Mouse (Mus musculus) midbrain, postnatal 0 days (tissue): Measurements from ENCODE around the gene Trabd. TPM values are rescaled to one million over a fixed set of nuclear protein-coding genes. Genes with fewer than 3 reads are reported as not detected.

Experiments
- ATAC-seq: fragments of 200-750 bp; cut with Nextera tagmentation; 2 replicates; pipeline ENCODE4 v1.8.0; 2017; ENCODE audit warnings: moderate number of reproducible peaks, mild to moderate bottlenecking, moderate TSS enrichment, moderate library complexity; ENCODE audit not compliant: low FRiP score
- DNase-seq: peaks from one replicate; pipeline ENCODE4 v3.0.0-alpha.2; 2015; ENCODE audit warnings: low spot score
- H3K27ac ChIP-seq: fragments of 300-500 bp; sonication (generic); 2 replicates; pipeline ENCODE4 v1.5.1; 2014; ENCODE audit warnings: low read depth, mild to moderate bottlenecking, low read length, mixed read lengths
- H3K27me3 ChIP-seq: fragments of 300-500 bp; sonication (generic); 2 replicates; pipeline ENCODE4 v1.6.1; 2014; ENCODE audit warnings: low read length, control low read depth, mixed read lengths; ENCODE audit not compliant: insufficient read depth
- H3K36me3 ChIP-seq: fragments of 300-500 bp; sonication (generic); 2 replicates; pipeline ENCODE4 v1.6.1; 2014; ENCODE audit warnings: low read length, control low read depth, mixed read lengths; ENCODE audit not compliant: insufficient read depth
- H3K4me1 ChIP-seq: fragments of 300-500 bp; sonication (generic); 2 replicates; pipeline ENCODE4 v1.6.1; 2014; ENCODE audit warnings: mild to moderate bottlenecking, control low read depth, antibody characterized with exemption, low read length, mixed read lengths; ENCODE audit not compliant: insufficient read depth
- H3K4me2 ChIP-seq: fragments of 300-500 bp; sonication (generic); 2 replicates; pipeline ENCODE4 v1.6.1; 2014; ENCODE audit warnings: low read depth, mild to moderate bottlenecking, low read length, mixed read lengths; ENCODE audit not compliant: poor library complexity, severe bottlenecking
- H3K4me3 ChIP-seq: fragments of 300-500 bp; sonication (generic); 2 replicates; pipeline ENCODE4 v1.5.1; 2014; ENCODE audit warnings: low read depth, mild to moderate bottlenecking, low read length, moderate library complexity
- H3K9ac ChIP-seq: fragments of 300-500 bp; sonication (generic); replicated peaks from 2 replicates; pipeline ENCODE4 v1.6.1; 2014; ENCODE audit warnings: mild to moderate bottlenecking, low read length, moderate library complexity, mixed read lengths; ENCODE audit not compliant: poor library complexity, severe bottlenecking
- H3K9me3 ChIP-seq: fragments of 300-500 bp; sonication (generic); 2 replicates; pipeline ENCODE4 v1.6.1; 2016; ENCODE audit warnings: low read length, control low read depth
- CTCF ChIP-seq: IDR thresholded peaks from 2 replicates; pipeline ENCODE4 v1.5.1; 2016; ENCODE audit warnings: antibody characterized with exemption, mild to moderate bottlenecking
- WGBS: fragments of 180-500 bp; shearing (Covaris S2); extraction: QIAGEN DNeasy Blood & Tissue Kit; methylation state at CpG from one replicate; pipeline ENCODE4 v1.1.7; 2014; 5-methylcytosine and 5-hydroxymethylcytosine counted together
- polyA plus RNA-seq: library from polyadenylated mRNA; unstranded; fragments of >200 nt; fragmentation: Nextera tagmentation; extraction: Ambion mirVana; gene quantifications from 2 replicates; pipeline ENCODE4 v1.2.1, GENCODE M21; 2015
- total RNA-seq: library from RNA; depleted of rRNA; stranded (reverse); fragments of >200 nt; gene quantifications from 2 replicates; pipeline ENCODE4 v1.2.3, GENCODE M21; 2014

Trabd gene
- total and polyA plus RNA-seq, 2 experiments from 2014 or later = 21.6 to 48.6 TPM

GRCm38 (mm10) chr15:89092181-89092580 is 17.3 kb downstream of the Trabd start:
- 80% methylated on average over 5 of the region's 5 CpGs for WGBS
- Histone ChIP-seq H3K4me1 (peaks cover 14% of the 10 kb centered on the region; the same call in 1 of the 2 replicates), H3K4me3 (no peak overlapping the region), H3K27me3 (no peaks in the 10 kb centered on the region), H3K9ac (0 out of 2 replicates have a peak overlapping the region, but pooled peaks have one; percentile 13), H3K36me3 (peaks cover 46% of the 10 kb centered on the region), H3K9me3 (no peaks in the 10 kb centered on the region), H3K4me2 (no peak overlapping the region), H3K27ac (no peak overlapping the region)
- no peak for DNase-seq
- no peak for TF ChIP-seq CTCF
- no peak for ATAC-seq

GRCm38 (mm10) chr15:89097450-89097849 is 22.5 kb downstream of the Trabd start:
- Histone ChIP-seq H3K4me2 (no peak overlapping the region), H3K4me3 (no peak overlapping the region), H3K9ac (no peak overlapping the region), H3K36me3 (peaks cover 93% of the 10 kb centered on the region), H3K4me1 (no peaks in the 10 kb centered on the region), H3K27ac (no peak overlapping the region), H3K27me3 (no peaks in the 10 kb centered on the region), H3K9me3 (no peaks in the 10 kb centered on the region)
- 93% methylated on average over 5 of the region's 5 CpGs for WGBS
- DNase-seq = no peak
- no peak for TF ChIP-seq CTCF
- no peak for ATAC-seq

DNA sequence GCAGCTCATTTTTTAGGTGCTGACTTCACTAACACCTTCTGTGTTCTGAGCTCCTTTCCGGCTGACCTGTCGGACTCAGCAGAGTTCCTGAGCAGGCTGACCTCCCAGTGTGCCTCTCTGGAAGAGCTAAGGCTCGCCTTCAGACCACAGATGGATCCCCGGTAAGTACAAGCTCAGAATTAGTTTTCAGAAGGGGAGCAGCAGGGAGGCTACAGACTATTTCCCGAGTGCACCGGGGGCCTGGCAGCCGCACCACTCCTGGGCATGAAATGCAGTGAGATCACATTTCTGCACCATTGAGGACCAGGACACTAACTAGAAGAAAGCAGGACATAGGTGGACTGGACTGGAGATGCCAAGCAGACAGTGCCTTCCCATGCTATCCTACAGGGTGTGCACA is 23.7 kb downstream of the Trabd start:
- WGBS = 87% methylated on average over 7 of the region's 7 CpGs

GRCm38 (mm10) chr15:89100823-89101222 is 25.9 kb downstream of the Trabd start:
- no peak overlapping the region for H3K27ac ChIP-seq
- no peak overlapping the region for H3K4me3 ChIP-seq
- DNase-seq (no peak), ATAC-seq (no peak)
- peaks cover 90% of the 10 kb centered on the region for H3K36me3 ChIP-seq
- TF ChIP-seq CTCF = no peak
- no peaks in the 10 kb centered on the region for H3K27me3 ChIP-seq
- no peak overlapping the region for H3K9ac ChIP-seq
- H3K4me1 ChIP-seq = no peaks in the 10 kb centered on the region
- H3K4me2 ChIP-seq = no peak overlapping the region
- WGBS = 91% methylated on average over 12 of the region's 12 CpGs
- H3K9me3 ChIP-seq = no peaks in the 10 kb centered on the region

More for the DNA sequence above, 23.7 kb downstream of the Trabd start:
- Histone ChIP-seq H3K36me3 (peaks cover 91% of the 10 kb centered on the region), H3K4me2 (no peak overlapping the region), H3K4me1 (no peaks in the 10 kb centered on the region), H3K4me3 (no peak overlapping the region), H3K27ac (no peak overlapping the region), H3K9ac (no peak overlapping the region), H3K27me3 (no peaks in the 10 kb centered on the region), H3K9me3 (no peaks in the 10 kb centered on the region)
- TF ChIP-seq CTCF = no peak
- ATAC-seq (no peak), DNase-seq (no peak)

DNA sequence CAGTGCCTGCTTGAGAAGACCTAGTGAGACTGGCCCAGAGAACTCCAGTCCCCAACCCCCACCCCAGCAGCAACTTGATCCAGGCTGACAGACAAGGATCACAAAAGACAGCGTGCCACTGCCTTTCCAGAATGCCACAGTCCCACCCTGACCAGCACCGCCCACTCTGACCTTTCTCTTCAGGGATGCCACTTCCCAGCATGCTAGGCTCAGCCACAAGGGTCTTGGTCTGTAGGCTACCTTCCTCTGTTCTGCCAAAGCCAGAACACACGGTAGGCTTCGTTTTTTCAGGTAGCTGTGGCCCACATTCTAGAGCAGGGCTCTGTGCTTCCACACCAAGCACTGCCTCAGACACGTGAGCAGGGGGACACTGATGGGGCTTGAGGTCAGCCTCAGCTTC is 27.7 kb downstream of the Trabd start:
- Histone ChIP-seq H3K4me2 (no peak overlapping the region), H3K27ac (no peak overlapping the region), H3K9me3 (no peaks in the 10 kb centered on the region), H3K27me3 (no peaks in the 10 kb centered on the region), H3K4me3 (no peak overlapping the region), H3K36me3 (peaks cover 86% of the 10 kb centered on the region), H3K9ac (no peak overlapping the region), H3K4me1 (no peaks in the 10 kb centered on the region)
- TF ChIP-seq CTCF = no peak
- 51% methylated on average over 5 of the region's 5 CpGs for WGBS
- no peak for DNase-seq
- ATAC-seq = no peak

- H3K4me2 ChIP-seq = no peak overlapping the region
- TF ChIP-seq CTCF = no peak
- no peak overlapping the region for H3K9ac ChIP-seq
- H3K4me1 ChIP-seq = no peaks in the 10 kb centered on the region
- no peaks in the 10 kb centered on the region for H3K9me3 ChIP-seq
- DNase-seq (no peak), ATAC-seq (no peak)
- WGBS = 85% methylated on average over 10 of the region's 10 CpGs
- H3K27ac ChIP-seq = no peak overlapping the region
- peaks cover 88% of the 10 kb centered on the region for H3K36me3 ChIP-seq
- H3K4me3 ChIP-seq = no peak overlapping the region
- no peaks in the 10 kb centered on the region for H3K27me3 ChIP-seq
Observed at GRCm38 (mm10) chr15:89103921-89104320, 29.0 kb downstream of the Trabd start.
